Mouse (Mus musculus): ENCODE measurements at regions not wholly inside any gene's neighbourhood (a gene's known extent, or its start where the extent isn't known, plus 50 kb on each side); places are given as distances from the start of the nearest gene placed in this dataset.

DNA sequence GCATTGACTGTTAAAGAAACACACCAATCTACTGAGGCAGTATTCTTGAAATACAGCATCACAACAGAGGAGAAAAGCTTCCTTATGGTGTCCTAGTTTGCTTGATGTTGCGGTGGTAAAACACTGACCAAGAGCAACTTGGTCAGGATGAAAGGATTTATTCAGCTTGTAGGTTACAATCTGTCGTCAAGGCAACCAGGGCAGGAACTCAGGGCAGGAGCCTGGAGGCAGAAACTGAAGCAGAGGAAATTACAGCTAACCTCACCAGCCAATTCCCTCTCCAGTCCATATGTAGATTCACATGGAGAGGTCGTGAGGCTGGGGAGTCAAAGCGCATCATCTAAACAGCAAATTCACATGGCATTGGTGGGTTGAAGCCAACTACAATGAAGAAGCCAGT lies 86.3 kb upstream of the Rxfp2 start:
- TF ChIP-seq CTCF (IDR thresholded peaks at IDR 0.05; ENCODE audit: borderline replicate concordance, control insufficient read depth, extremely low read depth, insufficient read depth, low read length, poor library complexity): no peak
- TF ChIP-seq POLR2A (IDR thresholded peaks at IDR 0.05; ENCODE audit: control insufficient read depth, extremely low read depth, insufficient read depth, low read length, poor library complexity): no peak
